Mouse (Mus musculus) hindbrain, embryonic 12.5 days (tissue): ENCODE measurements around the gene Hepacam2. TPM values are rescaled to one million over a fixed set of nuclear protein-coding genes. Genes with fewer than 3 reads are reported as not detected.
"Not testable (repeated sequence)": the region's sequence is repeated elsewhere in the genome, so short reads cannot be mapped to it uniquely, and the experiment has no call there.

Experiments used
- ATAC-seq: fragments of 200-750 bp; cut with Nextera tagmentation; 2 replicates; pipeline ENCODE4 v1.8.0; 2017; ENCODE audit warnings: moderate TSS enrichment; ENCODE audit not compliant: low FRiP score
- H3K27ac ChIP-seq: fragments of 300-500 bp; sonication (generic); 2 replicates; pipeline ENCODE4 v1.5.1; 2016; ENCODE audit warnings: mild to moderate bottlenecking
- H3K27me3 ChIP-seq: fragments of 300-500 bp; sonication (generic); 2 replicates; pipeline ENCODE4 v1.6.1; 2016; ENCODE audit warnings: mild to moderate bottlenecking
- H3K36me3 ChIP-seq: fragments of 300-500 bp; sonication (generic); 2 replicates; pipeline ENCODE4 v1.6.1; 2016; ENCODE audit warnings: mild to moderate bottlenecking
- H3K4me1 ChIP-seq: fragments of 300-500 bp; sonication (generic); 2 replicates; pipeline ENCODE4 v1.6.1; 2016
- H3K4me2 ChIP-seq: fragments of 300-500 bp; sonication (generic); replicated peaks from 2 replicates; pipeline ENCODE4 v1.6.1; 2016; ENCODE audit warnings: mild to moderate bottlenecking
- H3K4me3 ChIP-seq: fragments of 300-500 bp; sonication (generic); 2 replicates; pipeline ENCODE4 v1.5.1; 2016; ENCODE audit warnings: mild to moderate bottlenecking
- H3K9ac ChIP-seq: fragments of 300-500 bp; sonication (generic); 2 replicates; pipeline ENCODE4 v1.6.1; 2016; ENCODE audit warnings: mild to moderate bottlenecking, moderate library complexity
- H3K9me3 ChIP-seq: fragments of 300-500 bp; sonication (generic); replicated peaks from 2 replicates; pipeline ENCODE4 v1.6.1; 2016; ENCODE audit warnings: mild to moderate bottlenecking
- WGBS: fragments of 180-500 bp; shearing (Covaris S2); methylation state at CpG from one replicate; pipeline ENCODE4 v1.1.7; 2016; 5-methylcytosine and 5-hydroxymethylcytosine counted together
- polyA plus RNA-seq: library from polyadenylated mRNA; unstranded; fragments of >200 nt; fragmentation: Nextera tagmentation; extraction: Ambion mirVana; gene quantifications from 2 replicates; pipeline ENCODE4 v1.2.1, GENCODE M21; 2016

The Hepacam2 gene
- polyA plus RNA-seq, 1 experiment from 2014 or later = 1.7 TPM

GRCm38 (mm10) chr6:3455944-3456536, 42.1 kb downstream of the Hepacam2 start:
- 72% methylated on average over 11 of the region's 11 CpGs for WGBS
- H3K27me3 ChIP-seq = no peaks in the 10 kb centered on the region
- H3K36me3 ChIP-seq = no peaks in the 10 kb centered on the region
- no peak overlapping the region for H3K4me2 ChIP-seq
- H3K9ac ChIP-seq = no peak overlapping the region
- H3K9me3 ChIP-seq = no peaks in the 10 kb centered on the region
- peak; percentile 78; the same call in 1 of the 2 replicates for ATAC-seq
- no peak overlapping the region for H3K4me3 ChIP-seq
- H3K27ac ChIP-seq = no peak overlapping the region
- no peaks in the 10 kb centered on the region for H3K4me1 ChIP-seq

- WGBS = 62% methylated on average over 5 of the region's 5 CpGs
- Histone ChIP-seq H3K4me2 (no peak overlapping the region), H3K27ac (no peak overlapping the region)
These were observed 43.7 kb downstream of the Hepacam2 start for GRCm38 (mm10) chr6:3454421-3454820.

GRCm38 (mm10) chr6:3447404-3447803, 50.7 kb downstream of the Hepacam2 start:
- WGBS = 4% methylated on average over 5 of the region's 5 CpGs
- H3K27ac ChIP-seq = no peak overlapping the region
- no peaks in the 10 kb centered on the region for H3K9me3 ChIP-seq
- ATAC-seq = peak; percentile 50; the same call in 1 of the 2 replicates
- no peak overlapping the region for H3K9ac ChIP-seq
- no peaks in the 10 kb centered on the region for H3K27me3 ChIP-seq
- H3K4me3 ChIP-seq = no peak overlapping the region
- no peak overlapping the region for H3K4me2 ChIP-seq
- no peaks in the 10 kb centered on the region for H3K4me1 ChIP-seq
- no peaks in the 10 kb centered on the region for H3K36me3 ChIP-seq

More at GRCm38 (mm10) chr6:3454421-3454820, 43.7 kb downstream of the Hepacam2 start:
- H3K36me3 ChIP-seq = no peaks in the 10 kb centered on the region
- H3K4me1 ChIP-seq = no peaks in the 10 kb centered on the region
- ATAC-seq = no peak
- H3K4me3 ChIP-seq = no peak overlapping the region
- H3K27me3 ChIP-seq = no peaks in the 10 kb centered on the region
- H3K9me3 ChIP-seq = no peaks in the 10 kb centered on the region
- H3K9ac ChIP-seq = no peak overlapping the region

DNA sequence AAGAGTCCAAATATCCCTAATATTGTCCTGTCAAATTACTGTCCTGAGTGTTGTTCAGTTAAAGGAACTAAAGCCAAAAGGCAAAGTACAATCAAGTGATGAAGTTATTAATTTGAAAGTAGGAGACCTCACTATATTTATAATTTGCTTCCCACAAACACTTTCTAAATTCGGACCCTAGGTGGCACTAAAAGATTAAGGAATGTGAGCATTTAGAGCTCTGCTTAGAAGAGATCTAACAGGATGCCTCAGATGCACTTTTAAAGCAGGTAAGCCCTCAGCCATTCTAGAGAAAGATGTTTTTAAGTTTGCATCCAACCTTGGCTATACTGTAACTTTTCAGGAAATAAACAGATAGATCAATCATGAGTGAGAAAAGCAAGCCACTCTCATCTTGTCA, 54.2 kb downstream of the Hepacam2 start:
- H3K9ac ChIP-seq = no peak overlapping the region
- no peak for ATAC-seq

DNA sequence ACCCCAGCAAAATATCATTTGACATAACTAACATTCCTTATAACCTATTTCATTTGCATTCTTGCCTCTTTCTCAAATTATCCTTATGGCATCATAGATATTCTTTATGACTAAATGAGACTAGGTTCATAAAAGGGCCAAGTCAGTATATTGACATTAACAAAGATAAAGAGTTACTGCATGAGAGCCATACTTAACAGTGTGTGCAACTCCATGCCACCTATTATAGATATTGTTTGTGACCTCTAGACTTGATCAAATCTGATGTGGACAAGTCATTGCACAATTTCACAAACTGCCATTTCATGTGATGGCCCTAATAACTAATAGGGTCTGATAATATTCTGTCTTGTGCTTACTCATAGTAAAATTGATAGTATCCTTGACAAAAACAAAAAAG, 62.0 kb downstream of the Hepacam2 start:
- 0 out of 2 replicates have a peak, but pooled peaks cover 3% of the 10 kb centered on the region for H3K9me3 ChIP-seq
- no peak overlapping the region for H3K9ac ChIP-seq
- H3K36me3 ChIP-seq = no peaks in the 10 kb centered on the region
- no peak for ATAC-seq
- H3K4me3 ChIP-seq = no peak overlapping the region
- no peaks in the 10 kb centered on the region for H3K4me1 ChIP-seq
- H3K27ac ChIP-seq = no peak overlapping the region
- H3K27me3 ChIP-seq = no peaks in the 10 kb centered on the region
- no peak overlapping the region for H3K4me2 ChIP-seq

More for the DNA sequence above, 54.2 kb downstream of the Hepacam2 start:
- Histone ChIP-seq H3K4me1 (no peaks in the 10 kb centered on the region), H3K4me3 (no peak overlapping the region), H3K4me2 (no peak overlapping the region), H3K27me3 (no peaks in the 10 kb centered on the region), H3K9me3 (0 out of 2 replicates have a peak, but pooled peaks cover 3% of the 10 kb centered on the region), H3K27ac (no peak overlapping the region), H3K36me3 (no peaks in the 10 kb centered on the region)
- WGBS = 22% methylated on average over 1 of the region's 1 CpGs

GRCm38 (mm10) chr6:3430976-3431375, 67.1 kb downstream of the Hepacam2 start:
- H3K4me3 ChIP-seq, H3K27ac ChIP-seq, H3K9ac ChIP-seq, ATAC-seq, H3K36me3 ChIP-seq, H3K4me2 ChIP-seq, H3K27me3 ChIP-seq, H3K9me3 ChIP-seq, H3K4me1 ChIP-seq: not testable (repeated sequence)
- 83% methylated on average over 2 of the region's 2 CpGs for WGBS

GRCm38 (mm10) chr6:3427047-3427446, 71.1 kb downstream of the Hepacam2 start:
- ATAC-seq = no peak
- 82% methylated on average over 1 of the region's 1 CpGs for WGBS

GRCm38 (mm10) chr6:3425333-3425732, 72.8 kb downstream of the Hepacam2 start:
- H3K36me3 ChIP-seq, H3K4me1 ChIP-seq, H3K27ac ChIP-seq, H3K4me2 ChIP-seq, H3K9ac ChIP-seq, H3K9me3 ChIP-seq, H3K4me3 ChIP-seq, ATAC-seq, H3K27me3 ChIP-seq: not testable (repeated sequence)

More at GRCm38 (mm10) chr6:3427047-3427446, 71.1 kb downstream of the Hepacam2 start:
- Histone ChIP-seq H3K27ac (no peak overlapping the region), H3K4me3 (no peak overlapping the region), H3K27me3 (no peaks in the 10 kb centered on the region), H3K36me3 (no peaks in the 10 kb centered on the region), H3K9me3 (no peaks in the 10 kb centered on the region), H3K4me2 (no peak overlapping the region), H3K4me1 (no peaks in the 10 kb centered on the region), H3K9ac (no peak overlapping the region)

DNA sequence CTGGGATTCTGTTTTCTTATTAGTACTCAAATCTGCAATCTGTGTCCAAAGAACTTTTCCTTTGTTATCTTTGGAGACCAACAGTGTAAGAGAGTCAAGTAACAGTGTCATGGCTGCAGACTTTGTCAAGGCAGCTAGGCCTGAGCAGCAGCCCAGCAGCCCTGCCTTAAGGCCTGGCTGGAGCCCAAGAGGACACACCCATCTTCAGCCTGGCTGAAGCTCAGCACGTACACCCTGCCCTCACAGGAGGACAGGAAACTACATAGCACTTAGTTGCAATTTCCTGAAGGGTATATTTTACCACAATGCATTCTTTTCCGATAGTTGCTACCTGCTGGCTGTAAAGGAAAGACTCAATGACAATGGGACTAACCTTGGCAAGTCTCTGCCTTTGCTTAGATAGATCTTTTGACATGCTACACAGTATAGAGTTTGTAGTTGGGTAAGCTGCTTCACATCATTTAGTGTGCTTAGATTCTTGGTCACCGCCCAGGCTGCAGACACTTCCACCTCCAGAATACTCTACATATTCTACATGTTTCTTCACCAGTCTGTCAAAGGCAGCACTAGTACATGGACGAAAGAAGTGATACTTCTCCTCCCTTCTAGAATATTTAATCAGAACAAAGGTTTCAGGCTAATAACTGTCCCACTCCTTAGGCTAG, 73.4 kb downstream of the Hepacam2 start:
- H3K4me1 ChIP-seq, H3K4me2 ChIP-seq, ATAC-seq, H3K27me3 ChIP-seq, H3K4me3 ChIP-seq, H3K27ac ChIP-seq, H3K9ac ChIP-seq, H3K9me3 ChIP-seq, H3K36me3 ChIP-seq: not testable (repeated sequence)
- 57% methylated on average over 1 of the region's 4 CpGs for WGBS

Other genes starting within 250 kb of the Hepacam2 start
- gene Samd9l, start 98.7 kb downstream of the Hepacam2 start, polyA plus RNA-seq = 1.4 TPM in 2 replicates
- 40.0 and 41.3 TPM in 2 replicates for gene Vps50, start 84 bp upstream of the Hepacam2 start, polyA plus RNA-seq